Mouse (Mus musculus): ENCODE data around the gene Mrpl23. TPM values are rescaled to one million over a fixed set of nuclear protein-coding genes. Genes with fewer than 3 reads are reported as not detected.

Mrpl23 gene
- total and polyA plus RNA-seq, 3 experiments: 11.4 to 48.2 TPM; not detected in 1

- Histone ChIP-seq H3K79me2 (ENCODE audit: control insufficient read depth, insufficient read depth, low read length, poor library complexity) (no peaks in the 10 kb centered on the region), H3K36me3 (ENCODE audit: control insufficient read depth in 1 of 2, insufficient read depth in 2 of 2, low read length in 2 of 2) (no peaks in the 10 kb centered on the region), H3K4me3 (ENCODE audit: control insufficient read depth in 1 of 2, insufficient read depth in 1 of 2, low read depth in 2 of 2, low read length in 2 of 2) (no peak overlapping the region), H3K27ac (ENCODE audit: control insufficient read depth, low read depth, low read length) (no peak overlapping the region), H3K27me3 (ENCODE audit: control insufficient read depth in 1 of 2, insufficient read depth in 2 of 2, low read length in 2 of 2) (0 out of 4 replicates have a peak, but pooled peaks cover 0 to 2% of the 10 kb centered on the region in 2 experiments), H3K9ac (ENCODE audit: control insufficient read depth, low read depth, low read length, poor library complexity, severe bottlenecking) (no peak overlapping the region), H3K4me1 (ENCODE audit: control insufficient read depth in 1 of 2, insufficient read depth in 2 of 2, low read length in 2 of 2) (no peaks in the 10 kb centered on the region), H3K9me3 (replicated peaks; ENCODE audit: insufficient read depth, low read length) (no peaks in the 10 kb centered on the region)
- TF ChIP-seq ETS1 (IDR thresholded peaks at IDR 0.05; ENCODE audit: low read depth, low read length) (no peak), ZKSCAN1 (IDR thresholded peaks at IDR 0.05; ENCODE audit: low read depth, low read length) (no peak), KAT2A (conservative IDR thresholded peaks at IDR 0.05; ENCODE audit: low read depth, low read length) (no peak), UBTF (IDR thresholded peaks at IDR 0.05; ENCODE audit: borderline replicate concordance, insufficient read depth, low read depth, low read length) (no peak), TAL1 (IDR thresholded peaks at IDR 0.05; ENCODE audit: low read length) (no peak), TCF12 (IDR thresholded peaks at IDR 0.05; ENCODE audit: low read depth, low read length) (no peak), GABPA (IDR thresholded peaks at IDR 0.05; ENCODE audit: low read depth, low read length) (no peak), ZMIZ1 (IDR thresholded peaks at IDR 0.05; ENCODE audit: low read depth, low read length) (no peak), RAD21 (IDR thresholded peaks at IDR 0.05; ENCODE audit: low read depth, low read length) (no peak), MYC (IDR thresholded peaks at IDR 0.05; ENCODE audit: low read depth, low read length) (no peak), CTCF (IDR thresholded peaks at IDR 0.05 in 2 of 3, conservative IDR thresholded peaks at IDR 0.05 in 1 of 3; ENCODE audit: control insufficient read depth in 1 of 3, insufficient read depth in 1 of 3, low read depth in 2 of 3, low read length in 3 of 3, poor library complexity in 1 of 3, severe bottlenecking in 1 of 3) (no peak), MAFK (IDR thresholded peaks at IDR 0.05; ENCODE audit: borderline replicate concordance, low read depth, low read length) (no peak), ZC3H11A (IDR thresholded peaks at IDR 0.05; ENCODE audit: low read depth, low read length) (no peak), MYB (IDR thresholded peaks at IDR 0.05; ENCODE audit: low read depth, low read length) (no peak), GATA1 (IDR thresholded peaks at IDR 0.05; ENCODE audit: low read depth, low read length) (no peak), POLR2AphosphoS5 (IDR thresholded peaks at IDR 0.05; ENCODE audit: borderline replicate concordance, low read depth, low read length) (no peak)
- DNase-seq (ENCODE audit: low read depth, low spot score): no peak
Measured at GRCm38 (mm10) chr7:142560942-142561855, 28.7 kb downstream of the Mrpl23 start.

DNA sequence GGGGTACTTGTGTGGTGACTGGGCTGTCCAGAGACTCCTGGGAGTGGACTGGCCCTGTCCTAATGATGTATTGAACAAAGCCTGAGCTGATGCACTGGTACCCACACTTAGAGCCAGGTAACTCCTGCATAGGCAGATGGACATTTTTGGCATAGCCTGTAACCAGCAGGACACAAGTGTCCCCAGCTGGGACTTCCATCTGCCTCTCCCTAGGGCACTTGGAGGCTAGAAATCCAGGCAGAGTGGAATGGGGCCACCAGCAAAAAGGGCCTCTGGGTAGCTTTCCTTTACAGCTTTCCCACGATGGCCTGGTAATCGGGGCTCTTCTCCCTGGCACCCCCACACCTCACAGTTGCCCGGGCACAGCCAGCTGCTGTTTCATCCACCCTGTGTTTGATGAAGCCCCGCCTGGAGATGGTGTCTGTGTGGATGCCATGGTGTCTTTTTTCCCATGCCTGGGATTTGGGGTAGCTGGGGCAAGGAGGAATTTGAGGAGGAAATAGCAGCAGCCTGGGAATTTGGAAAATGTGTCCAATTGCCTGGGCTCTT lies 29.4 kb downstream of the Mrpl23 start:
- no peaks in the 10 kb centered on the region for H3K36me3 ChIP-seq (ENCODE audit: control insufficient read depth in 1 of 2, insufficient read depth in 2 of 2, low read length in 2 of 2)
- no peak overlapping the region for H3K9ac ChIP-seq (ENCODE audit: control insufficient read depth, low read depth, low read length, poor library complexity, severe bottlenecking)
- DNase-seq (ENCODE audit: low read depth, low spot score): no peak
- no peak overlapping the region for H3K4me3 ChIP-seq (ENCODE audit: control insufficient read depth in 1 of 2, insufficient read depth in 1 of 2, low read depth in 2 of 2, low read length in 2 of 2)
- TF ChIP-seq JUND (IDR thresholded peaks at IDR 0.05; ENCODE audit: low read depth, low read length) (no peak), UBTF (IDR thresholded peaks at IDR 0.05; ENCODE audit: borderline replicate concordance, insufficient read depth, low read depth, low read length) (no peak), MYC (IDR thresholded peaks at IDR 0.05; ENCODE audit: low read depth, low read length) (no peak), GATA1 (IDR thresholded peaks at IDR 0.05; ENCODE audit: low read depth, low read length) (no peak), GABPA (IDR thresholded peaks at IDR 0.05; ENCODE audit: low read depth, low read length) (no peak), KAT2A (conservative IDR thresholded peaks at IDR 0.05; ENCODE audit: low read depth, low read length) (no peak), RAD21 (IDR thresholded peaks at IDR 0.05; ENCODE audit: low read depth, low read length) (no peak), POLR2AphosphoS2 (IDR thresholded peaks at IDR 0.05; ENCODE audit: low read length) (no peak), ELF1 (IDR thresholded peaks at IDR 0.05; ENCODE audit: low read depth, low read length) (no peak), NRF1 (IDR thresholded peaks at IDR 0.05; ENCODE audit: insufficient read depth, low read depth, low read length, poor library complexity, severe bottlenecking) (no peak), SMC3 (IDR thresholded peaks at IDR 0.05; ENCODE audit: low read depth, low read length) (no peak), POLR2A (IDR thresholded peaks at IDR 0.05; ENCODE audit: control insufficient read depth in 1 of 2, insufficient read depth in 1 of 2, low read depth in 1 of 2, low read length in 2 of 2, poor library complexity in 1 of 2) (no peak), BHLHE40 (IDR thresholded peaks at IDR 0.05; ENCODE audit: borderline replicate concordance, low read depth, low read length) (no peak), USF2 (IDR thresholded peaks at IDR 0.05; ENCODE audit: borderline replicate concordance in 1 of 2, insufficient read depth in 1 of 2, low read depth in 1 of 2, low read length in 2 of 2) (no peak), MAFK (IDR thresholded peaks at IDR 0.05; ENCODE audit: borderline replicate concordance, low read depth, low read length) (no peak), MAZ (IDR thresholded peaks at IDR 0.05; ENCODE audit: low read depth, low read length) (no peak), ZMIZ1 (IDR thresholded peaks at IDR 0.05; ENCODE audit: low read depth, low read length) (no peak), MYB (IDR thresholded peaks at IDR 0.05; ENCODE audit: low read depth, low read length) (no peak), EP300 (IDR thresholded peaks at IDR 0.05; ENCODE audit: low read depth in 1 of 2, low read length in 2 of 2) (no peak), E2F4 (IDR thresholded peaks at IDR 0.05; ENCODE audit: borderline replicate concordance, low read depth, low read length) (no peak)
- H3K27me3 ChIP-seq (ENCODE audit: control insufficient read depth in 1 of 2, insufficient read depth in 2 of 2, low read length in 2 of 2): peaks cover 0 to 2% of the 10 kb centered on the region in 2 experiments; a peak in 1 of 4 replicates
- H3K9me3 ChIP-seq (replicated peaks; ENCODE audit: insufficient read depth, low read length): no peaks in the 10 kb centered on the region
- no peak overlapping the region for H3K27ac ChIP-seq (ENCODE audit: control insufficient read depth, low read depth, low read length)
- no peaks in the 10 kb centered on the region for H3K79me2 ChIP-seq (ENCODE audit: control insufficient read depth, insufficient read depth, low read length, poor library complexity)
- no peaks in the 10 kb centered on the region for H3K4me1 ChIP-seq (ENCODE audit: control insufficient read depth in 1 of 2, insufficient read depth in 2 of 2, low read length in 2 of 2)
